Mouse (Mus musculus) adrenal gland (tissue): Measurements from ENCODE around the gene Vmn1r86.
"Not testable (repeated sequence)": the region's sequence is repeated elsewhere in the genome, so short reads cannot be mapped to it uniquely, and the experiment has no call there.

ENCODE experiments used
- intact Hi-C: fragments of 180-260 bp; cut with DNase I; formaldehyde crosslinking; loops from one replicate; pipeline ENCODE4 v1.15.1; 2025
- long read RNA-seq, 2 experiments: library from polyadenylated mRNA; unstranded; transcript quantifications; one replicate each; pipeline ENCODE4 v2.0.0; 2020; ENCODE audit warnings: borderline replicate concordance in 1 of 2; ENCODE audit not compliant: insufficient replicate concordance in 1 of 2

Vmn1r86 gene
- long read RNA-seq, experiment 1, result 0 reads
- long read RNA-seq, experiment 2, result 0 reads

DNA sequence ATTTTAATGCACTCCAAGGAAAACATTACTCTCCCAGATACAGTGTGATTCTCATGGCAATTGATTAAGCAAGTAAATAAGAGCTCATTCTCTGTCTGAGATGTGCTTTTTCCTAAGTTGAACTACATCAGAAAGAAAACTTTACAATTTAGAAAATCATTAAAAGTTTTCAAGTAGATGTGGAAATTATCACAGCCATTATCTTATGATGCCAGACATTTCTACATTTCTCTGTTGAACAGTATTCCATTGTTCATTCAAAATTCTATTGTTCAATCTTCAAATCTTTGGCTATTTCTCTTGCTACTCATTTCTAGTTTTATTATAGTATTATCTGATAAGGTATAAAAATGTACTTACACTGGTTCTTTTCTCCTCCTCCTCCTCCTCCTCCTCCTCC is at the start of gene Vmn1r86:
Vmn1r86 (minus strand) TSS at position 101 of the 400 bp plus-strand sequence.
- intact Hi-C loops, result no loop called here

DNA sequence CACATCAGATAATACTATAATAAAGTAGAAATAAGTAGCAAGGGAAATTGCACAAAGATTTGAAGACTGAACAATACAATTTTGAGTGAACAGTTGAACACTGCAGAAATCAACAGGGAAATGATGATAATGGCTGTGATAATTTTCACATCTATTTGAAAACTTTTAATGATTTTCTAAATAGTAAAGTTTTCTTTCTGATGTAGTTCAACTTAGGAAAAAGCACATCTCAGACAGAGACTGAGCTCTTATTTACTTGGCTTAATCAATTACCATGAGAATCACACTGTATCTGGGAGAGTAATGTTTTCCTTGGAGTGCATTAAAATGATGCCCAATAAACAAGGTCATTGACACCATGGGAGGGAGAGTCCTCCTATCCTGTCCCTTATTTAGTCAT is 39.6 kb upstream of the Vmn1r86 start, which contains the start of gene Vmn1r88:
Vmn1r88 (plus strand) TSS at position 301 of the 400 bp plus-strand sequence.
- intact Hi-C loops, result no loop called here

GRCm38 (mm10) chr7:13140057-13140456 is 20.3 kb upstream of the Vmn1r86 start, which contains the start of gene Vmn1r87:
Vmn1r87 (minus strand) TSS chr7:13140157.
- intact Hi-C loops, result no loop called here

- intact Hi-C loops, result no loop called here
These were observed 17.6 kb upstream of the Vmn1r86 start for GRCm38 (mm10) chr7:13137340-13137739.

- intact Hi-C loops, result no loop called here
These were observed 12.1 kb upstream of the Vmn1r86 start for GRCm38 (mm10) chr7:13131856-13132255.

- intact Hi-C loops, result not testable (repeated sequence)
These were observed 3.9 kb upstream of the Vmn1r86 start for GRCm38 (mm10) chr7:13123554-13124153.

GRCm38 (mm10) chr7:13095073-13095472 is 24.6 kb downstream of the Vmn1r86 start, which contains the start of gene Vmn1r85:
Vmn1r85 (minus strand) TSS chr7:13095173.
- intact Hi-C loops, result no loop called here

GRCm38 (mm10) chr7:13072293-13072692 is 47.4 kb downstream of the Vmn1r86 start:
- intact Hi-C loops, result loop anchor here (5.0 kb wide), 1 partner anchor 440 kb away; no protein-coding TSS in a partner anchor

GRCm38 (mm10) chr7:13063399-13063798 is 56.3 kb downstream of the Vmn1r86 start:
- intact Hi-C loops, result loop anchor here (5.0 kb wide), 1 partner anchor 224 kb away; no protein-coding TSS in a partner anchor

DNA sequence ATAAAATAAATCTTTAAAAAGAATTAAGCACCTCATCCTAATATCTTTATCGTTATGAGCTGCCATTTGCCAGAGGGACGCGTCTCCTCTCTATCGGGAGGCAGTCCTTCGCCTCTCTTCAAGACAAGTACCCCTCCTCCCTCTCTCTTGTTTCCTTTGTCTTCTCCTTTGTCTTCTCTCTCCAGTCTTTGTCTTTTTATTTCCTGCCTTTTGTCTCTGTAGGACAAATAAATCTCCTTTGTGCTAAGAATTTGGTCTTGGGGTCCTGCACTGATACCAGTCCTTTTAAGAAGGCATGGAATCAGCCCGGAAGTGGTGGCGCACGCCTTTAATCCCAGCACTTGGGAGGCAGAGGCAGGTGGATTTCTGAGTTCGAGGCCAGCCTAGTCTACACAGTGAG is 60.2 kb downstream of the Vmn1r86 start:
- intact Hi-C loops, result no loop called here

- intact Hi-C loops, result no loop called here
These were observed 62.6 kb downstream of the Vmn1r86 start for GRCm38 (mm10) chr7:13056913-13057700.

DNA sequence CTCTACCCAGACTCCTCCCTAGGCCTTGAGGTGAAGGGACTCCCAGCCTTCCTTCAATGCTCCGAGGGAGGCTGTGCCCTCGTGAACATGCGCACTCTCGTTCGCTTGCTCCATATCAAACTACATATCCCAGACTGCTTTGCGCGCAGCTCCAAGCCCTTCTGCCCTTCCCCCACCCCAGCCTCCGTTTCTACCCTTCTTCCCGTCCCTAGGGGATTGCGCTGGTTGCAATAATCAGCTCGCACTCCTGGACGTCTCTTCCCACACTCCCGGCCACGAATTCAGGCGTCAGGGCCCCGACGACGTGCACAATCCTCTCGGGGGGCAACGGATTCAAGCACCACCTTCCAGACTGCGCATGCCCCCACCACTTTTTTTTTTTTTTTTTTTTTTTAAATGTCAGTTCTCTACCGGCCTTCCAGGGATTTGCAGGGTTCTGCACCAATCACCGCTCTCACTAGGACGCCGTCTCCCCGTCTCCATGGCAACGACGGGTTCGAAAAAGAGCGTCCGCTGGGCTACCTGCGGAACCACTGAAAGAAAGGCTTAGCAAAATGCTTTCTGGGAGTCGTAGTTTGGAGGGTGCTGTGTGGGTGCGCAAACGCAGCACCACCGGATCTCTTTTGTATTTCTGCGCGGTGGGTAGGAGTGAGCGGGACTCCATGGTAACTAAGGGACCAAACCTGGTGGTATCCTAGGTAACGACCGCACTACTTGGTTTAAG is 65.3 kb downstream of the Vmn1r86 start, which contains the start of gene Mzf1:
Mzf1 (minus strand) TSS at position 478 of the 724 bp plus-strand sequence.
- intact Hi-C loops, result no loop called here

DNA sequence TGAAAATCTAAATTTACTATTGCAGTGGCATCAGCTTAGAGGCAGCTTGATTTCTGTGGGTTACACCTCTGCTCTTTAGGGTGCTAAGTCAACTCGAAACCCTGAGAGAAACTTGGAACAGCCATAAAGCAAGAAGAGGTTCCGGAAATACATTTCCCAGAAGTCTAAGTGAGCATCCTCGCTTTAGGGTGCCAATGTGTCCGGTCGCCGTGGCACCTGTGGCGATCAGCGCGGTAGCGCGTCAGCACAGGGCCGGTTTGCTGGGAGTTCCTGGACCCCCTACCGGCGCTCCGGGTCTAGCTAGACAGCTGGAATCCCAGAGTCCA is 65.8 kb downstream of the Vmn1r86 start:
- intact Hi-C loops, result no loop called here

DNA sequence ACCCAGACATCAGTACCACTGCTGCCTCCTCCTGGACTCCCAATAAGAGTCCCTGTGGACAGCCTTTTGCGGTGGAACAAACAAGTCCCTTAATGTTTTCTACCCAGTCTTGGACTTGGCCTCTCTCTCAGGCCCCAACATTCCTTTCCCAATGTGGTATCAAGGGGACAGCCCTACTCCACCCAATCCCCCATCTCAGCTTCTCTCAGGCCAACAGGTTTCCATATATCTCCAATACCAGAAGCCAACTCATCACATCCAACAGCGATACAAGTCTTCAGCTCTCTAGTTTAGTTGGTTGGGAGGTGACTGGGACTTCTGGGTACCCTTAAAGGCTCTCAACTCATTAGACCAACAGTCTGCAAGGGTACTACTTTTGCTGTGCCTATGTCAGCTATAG is 66.2 kb downstream of the Vmn1r86 start:
- intact Hi-C loops, result no loop called here

DNA sequence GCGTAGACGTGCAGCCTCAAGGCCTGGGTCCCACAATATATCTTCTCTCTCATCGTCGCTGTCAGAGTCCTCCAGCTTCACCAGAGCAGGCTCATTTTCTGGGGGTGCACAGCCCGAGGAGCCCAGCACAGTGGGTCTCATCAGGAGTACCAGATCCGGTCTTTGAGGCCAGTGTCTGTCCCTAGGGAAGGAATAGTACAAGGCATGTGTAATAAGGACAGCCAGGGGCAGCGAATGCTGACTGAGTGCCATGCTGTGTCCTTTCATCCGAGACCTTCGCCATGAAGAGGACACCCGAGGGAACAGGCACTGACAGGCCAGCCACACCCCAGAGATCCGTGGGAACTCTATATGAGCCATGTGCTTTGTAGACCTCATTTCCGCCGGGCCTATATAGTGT is 66.7 kb downstream of the Vmn1r86 start:
- intact Hi-C loops, result no loop called here
